Mouse (Mus musculus) lung, postnatal 0 days (tissue): ENCODE results near the gene Adh4. TPM values are rescaled to one million over a fixed set of nuclear protein-coding genes. Genes with fewer than 3 reads are reported as not detected.

Experiments
- ATAC-seq: fragments of 200-750 bp; cut with Nextera tagmentation; 2 replicates; pipeline ENCODE4 v1.8.0; 2017; ENCODE audit warnings: moderate library complexity
- DNase-seq: peaks from one replicate; pipeline ENCODE4 v3.0.0-alpha.2; 2016; ENCODE audit warnings: low spot score
- H3K27ac ChIP-seq: fragments of 300-500 bp; sonication (generic); 2 replicates; pipeline ENCODE4 v1.5.1; 2014; ENCODE audit warnings: antibody characterized with exemption, mild to moderate bottlenecking, low read length, mixed read lengths
- H3K27me3 ChIP-seq: fragments of 300-500 bp; sonication (generic); replicated peaks from 2 replicates; pipeline ENCODE4 v1.6.1; 2014; ENCODE audit warnings: low read length, mixed read lengths; ENCODE audit not compliant: insufficient read depth
- H3K36me3 ChIP-seq: fragments of 300-500 bp; sonication (generic); 2 replicates; pipeline ENCODE4 v1.6.1; 2014; ENCODE audit warnings: low read length, mixed read lengths; ENCODE audit not compliant: insufficient read depth
- H3K4me1 ChIP-seq: fragments of 300-500 bp; sonication (generic); 2 replicates; pipeline ENCODE4 v1.6.1; 2014; ENCODE audit warnings: antibody characterized with exemption, low read depth, low read length, mixed read lengths; ENCODE audit not compliant: insufficient read depth
- H3K4me2 ChIP-seq: fragments of 300-500 bp; sonication (generic); replicated peaks from 2 replicates; pipeline ENCODE4 v1.6.1; 2014; ENCODE audit warnings: low read depth, mild to moderate bottlenecking, low read length, moderate library complexity, mixed read lengths
- H3K4me3 ChIP-seq: fragments of 300-500 bp; sonication (generic); 2 replicates; pipeline ENCODE4 v1.5.1; 2014; ENCODE audit warnings: low read depth, low read length
- H3K9ac ChIP-seq: fragments of 300-500 bp; sonication (generic); replicated peaks from 2 replicates; pipeline ENCODE4 v1.6.1; 2014; ENCODE audit warnings: low read depth, mild to moderate bottlenecking
- H3K9me3 ChIP-seq: fragments of 300-500 bp; sonication (generic); 2 replicates; pipeline ENCODE4 v1.6.1; 2016; ENCODE audit warnings: low read length, mixed read lengths
- CTCF ChIP-seq: IDR thresholded peaks from 2 replicates; pipeline ENCODE4 v1.5.1; 2016; ENCODE audit warnings: antibody characterized with exemption, mild to moderate bottlenecking
- EP300 ChIP-seq: IDR thresholded peaks from 2 replicates; pipeline ENCODE4 v1.6.1; 2016; ENCODE audit warnings: antibody characterized with exemption, mild to moderate bottlenecking, control low read depth
- WGBS: fragments of 180-500 bp; shearing (Covaris S2); extraction: QIAGEN DNeasy Blood & Tissue Kit; methylation state at CpG from one replicate; pipeline ENCODE4 v1.1.7; 2014; 5-methylcytosine and 5-hydroxymethylcytosine counted together
- polyA plus RNA-seq: library from polyadenylated mRNA; unstranded; fragments of >200 nt; fragmentation: Nextera tagmentation; extraction: Ambion mirVana; gene quantifications from 2 replicates; pipeline ENCODE4 v1.2.1, GENCODE M21; 2015

The Adh4 gene
- polyA plus RNA-seq, 1 experiment from 2014 or later = not detected

DNA sequence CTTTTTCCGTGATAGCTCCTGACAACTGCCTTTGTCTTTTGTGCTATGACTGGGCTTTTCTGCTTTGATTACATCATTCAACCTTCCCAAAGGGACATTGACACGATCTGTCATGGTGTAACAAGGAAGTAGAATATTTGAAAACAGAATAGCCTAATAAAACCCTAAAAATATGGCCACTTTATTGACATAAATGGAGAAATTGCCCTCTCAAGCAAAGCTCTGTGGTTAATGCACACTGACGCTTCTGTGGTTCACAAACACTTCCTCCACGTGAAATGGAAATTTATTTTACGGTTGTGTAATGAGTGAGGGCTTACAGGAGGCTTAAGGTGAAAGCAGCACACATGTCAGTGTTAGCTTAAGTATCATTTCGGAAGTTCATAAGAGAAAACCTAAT, 4.1 kb downstream of the Adh4 start:
- no peaks in the 10 kb centered on the region for H3K36me3 ChIP-seq
- no peak overlapping the region for H3K4me3 ChIP-seq
- no peaks in the 10 kb centered on the region for H3K27me3 ChIP-seq
- no peaks in the 10 kb centered on the region for H3K9me3 ChIP-seq
- 73% methylated on average over 6 of the region's 6 CpGs for WGBS
- no peak overlapping the region for H3K9ac ChIP-seq
- no peak for DNase-seq
- TF ChIP-seq CTCF (no peak), EP300 (no peak)
- H3K4me1 ChIP-seq = no peaks in the 10 kb centered on the region
- no peak for ATAC-seq
- no peak overlapping the region for H3K4me2 ChIP-seq
- H3K27ac ChIP-seq = no peak overlapping the region

DNA sequence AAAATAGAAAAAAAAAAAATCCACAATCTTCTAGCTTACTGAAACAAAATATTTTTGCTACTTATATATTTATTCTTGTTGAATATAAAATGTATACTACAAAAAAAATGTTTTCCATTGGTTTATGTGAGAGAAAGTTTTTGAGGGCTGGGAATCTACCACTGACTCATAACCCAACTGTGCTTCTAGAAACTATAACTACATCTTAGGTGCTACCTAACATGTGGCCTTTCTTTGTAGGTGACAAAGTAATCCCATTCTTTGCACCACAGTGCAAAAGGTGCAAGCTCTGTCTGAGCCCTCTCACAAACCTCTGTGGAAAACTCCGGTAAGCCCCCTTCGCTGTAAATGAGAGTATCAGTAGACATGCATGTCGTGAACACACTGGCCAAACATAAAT, 5.1 kb downstream of the Adh4 start:
- 95% methylated on average over 3 of the region's 3 CpGs for WGBS
- Histone ChIP-seq H3K9me3 (no peaks in the 10 kb centered on the region), H3K27me3 (no peaks in the 10 kb centered on the region), H3K4me2 (no peak overlapping the region), H3K36me3 (no peaks in the 10 kb centered on the region), H3K27ac (no peak overlapping the region), H3K4me1 (no peaks in the 10 kb centered on the region), H3K4me3 (no peak overlapping the region), H3K9ac (no peak overlapping the region)
- ATAC-seq (no peak), DNase-seq (no peak)
- TF ChIP-seq CTCF (no peak), EP300 (no peak)

DNA sequence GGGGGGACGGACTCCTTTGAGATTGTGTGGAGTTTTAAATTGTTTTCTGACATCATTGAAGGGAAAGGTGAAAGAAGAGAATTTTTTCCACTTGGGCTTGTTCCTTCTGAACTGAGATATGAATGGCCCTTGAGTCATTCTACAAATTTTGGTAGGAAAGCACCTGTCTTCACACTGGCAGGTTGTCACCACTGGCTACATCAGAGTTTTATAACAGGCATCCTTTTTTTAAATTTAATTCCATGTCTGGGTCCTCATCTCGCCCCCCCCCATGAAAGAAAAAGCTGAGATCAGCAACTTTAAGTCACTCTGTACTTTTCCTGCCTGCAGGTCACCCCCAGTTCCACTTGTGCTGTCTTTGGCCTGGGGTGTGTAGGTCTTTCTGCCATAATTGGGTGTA, 8.4 kb downstream of the Adh4 start:
- no peak overlapping the region for H3K27ac ChIP-seq

DNA sequence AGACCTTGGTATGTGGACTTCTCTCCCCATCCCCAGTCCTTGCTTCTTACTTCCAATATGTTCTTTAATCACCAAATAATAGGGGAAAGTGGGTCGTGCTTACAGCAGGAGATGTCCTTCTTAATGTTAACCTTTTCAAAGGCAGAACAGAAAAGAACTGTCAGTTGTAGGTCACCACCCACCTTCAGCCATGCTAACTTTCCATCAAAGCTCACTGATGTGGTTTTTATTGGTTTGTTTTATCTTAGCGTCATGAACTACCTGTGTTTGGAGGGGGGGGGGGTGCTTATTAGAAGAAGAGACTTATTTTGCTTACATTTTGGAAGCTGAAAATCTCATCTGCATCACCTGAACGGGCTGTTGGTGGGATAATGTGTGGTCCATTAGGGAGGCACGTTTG, 9.0 kb downstream of the Adh4 start:
- no peak for ATAC-seq

More for the DNA sequence above, 8.4 kb downstream of the Adh4 start:
- ATAC-seq (no peak), DNase-seq (no peak)
- Histone ChIP-seq H3K9ac (no peak overlapping the region), H3K4me1 (no peaks in the 10 kb centered on the region), H3K27me3 (no peaks in the 10 kb centered on the region), H3K9me3 (no peaks in the 10 kb centered on the region), H3K4me3 (no peak overlapping the region), H3K4me2 (no peak overlapping the region), H3K36me3 (no peaks in the 10 kb centered on the region)
- 64% methylated on average over 2 of the region's 2 CpGs for WGBS
- no peak for TF ChIP-seq EP300

DNA sequence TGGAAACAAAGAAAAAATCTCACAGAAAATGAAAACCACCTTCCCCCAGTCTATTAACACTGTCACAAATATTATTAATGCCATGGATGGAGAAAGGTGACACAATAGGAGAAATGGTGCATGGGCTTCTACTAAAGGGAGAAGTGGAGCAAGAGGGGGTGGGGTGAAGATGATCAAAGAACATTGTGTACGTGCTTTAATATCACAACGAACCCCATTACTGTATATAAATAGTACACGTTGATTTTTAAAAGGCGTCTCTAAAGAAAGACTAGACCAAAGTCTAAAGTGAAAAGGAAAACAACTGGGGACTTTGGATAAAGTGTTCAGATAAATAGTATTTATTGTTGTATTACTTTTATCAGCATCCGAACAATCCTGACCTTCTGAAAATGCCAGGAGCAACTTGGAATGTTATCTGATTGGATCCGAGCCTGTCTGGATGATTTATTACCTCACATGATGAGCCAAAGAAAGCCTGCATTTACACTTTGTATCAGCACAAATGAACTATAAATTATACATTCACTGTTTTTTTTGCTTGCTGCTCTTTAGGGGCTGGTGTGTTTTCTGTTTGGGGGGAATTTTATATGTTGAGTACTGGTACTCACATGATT, 15.2 kb downstream of the Adh4 start:
- Histone ChIP-seq H3K9me3 (no peaks in the 10 kb centered on the region), H3K27ac (no peak overlapping the region), H3K36me3 (no peaks in the 10 kb centered on the region), H3K27me3 (no peaks in the 10 kb centered on the region), H3K4me1 (no peaks in the 10 kb centered on the region; the same call in 1 of the 2 replicates), H3K9ac (no peak overlapping the region), H3K4me3 (no peak overlapping the region), H3K4me2 (no peak overlapping the region)
- no peak for TF ChIP-seq EP300
- no peak for TF ChIP-seq CTCF
- WGBS = 37% methylated on average over 6 of the region's 6 CpGs
- DNase-seq (no peak), ATAC-seq (no peak)

More for the DNA sequence above, 9.0 kb downstream of the Adh4 start:
- no peak overlapping the region for H3K27ac ChIP-seq
- H3K4me3 ChIP-seq = no peak overlapping the region
- 73% methylated on average over 4 of the region's 4 CpGs for WGBS
- H3K4me1 ChIP-seq = no peaks in the 10 kb centered on the region
- no peaks in the 10 kb centered on the region for H3K9me3 ChIP-seq
- no peaks in the 10 kb centered on the region for H3K27me3 ChIP-seq
- no peak overlapping the region for H3K4me2 ChIP-seq
- no peaks in the 10 kb centered on the region for H3K36me3 ChIP-seq
- H3K9ac ChIP-seq = no peak overlapping the region
- DNase-seq = no peak
- TF ChIP-seq EP300 = no peak
- TF ChIP-seq CTCF = no peak

DNA sequence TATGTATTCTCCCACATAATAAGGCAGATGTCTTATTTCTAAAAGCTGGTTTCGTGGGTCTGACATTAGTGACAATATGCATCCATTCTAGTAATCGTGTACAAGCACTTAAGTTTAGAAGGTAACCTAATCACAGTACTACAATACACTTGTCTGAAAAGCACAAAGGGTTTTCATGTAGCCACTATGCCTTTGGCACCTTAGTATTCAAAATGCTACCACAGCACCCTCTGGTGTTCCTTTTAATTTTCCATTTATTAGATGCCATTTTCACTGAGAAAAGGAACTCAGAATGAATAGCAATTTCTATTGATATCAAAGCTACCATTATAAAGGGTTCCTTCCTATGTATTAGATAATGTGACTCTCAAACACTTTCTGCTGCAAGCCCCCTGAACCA, 16.6 kb downstream of the Adh4 start:
- Histone ChIP-seq H3K9me3 (no peaks in the 10 kb centered on the region), H3K4me2 (no peak overlapping the region), H3K9ac (no peak overlapping the region), H3K27me3 (no peaks in the 10 kb centered on the region), H3K27ac (no peak overlapping the region), H3K36me3 (no peaks in the 10 kb centered on the region), H3K4me3 (no peak overlapping the region), H3K4me1 (no peaks in the 10 kb centered on the region; the same call in 1 of the 2 replicates)
- DNase-seq (peak; percentile 52), ATAC-seq (no peak)
- WGBS = 62% methylated on average over 2 of the region's 2 CpGs
- TF ChIP-seq EP300 = no peak
- peak; percentile 65 for TF ChIP-seq CTCF

DNA sequence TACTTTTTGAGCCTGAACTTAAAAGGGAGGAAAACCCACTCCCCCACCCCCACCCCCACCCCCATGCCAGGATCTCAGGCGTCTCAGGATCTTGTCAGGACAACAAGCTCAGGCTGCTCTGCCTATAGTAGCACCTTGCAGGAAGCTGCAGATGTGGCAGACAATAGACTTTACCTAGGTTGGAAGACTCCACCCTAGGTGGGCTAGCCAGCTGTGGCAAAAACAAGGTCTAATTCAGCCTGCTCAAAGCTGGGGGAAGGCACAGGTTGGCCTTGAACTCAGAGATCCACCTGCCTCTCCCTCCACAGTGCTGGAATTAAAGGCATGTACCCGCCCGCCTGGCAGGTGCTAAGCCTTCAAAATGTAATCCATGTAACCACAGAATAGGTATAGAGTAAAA, 23.4 kb downstream of the Adh4 start:
- H3K4me1 ChIP-seq = peaks cover 4% of the 10 kb centered on the region; the same call in 1 of the 2 replicates
- WGBS = 65% methylated on average over 3 of the region's 3 CpGs

More for the DNA sequence above, 23.4 kb downstream of the Adh4 start:
- Histone ChIP-seq H3K27me3 (no peaks in the 10 kb centered on the region), H3K36me3 (no peaks in the 10 kb centered on the region), H3K27ac (no peak overlapping the region), H3K4me3 (no peak overlapping the region), H3K9me3 (no peaks in the 10 kb centered on the region), H3K9ac (no peak overlapping the region), H3K4me2 (no peak overlapping the region)
- TF ChIP-seq CTCF = no peak
- no peak for TF ChIP-seq EP300
- ATAC-seq = no peak
- DNase-seq = no peak
